Mouse (Mus musculus) CH12.LX (cell line): ENCODE results near the gene Tusc2. TPM values are rescaled to one million over a fixed set of nuclear protein-coding genes. Genes with fewer than 3 reads are reported as not detected.

ENCODE experiments used
- DNase-seq: peaks from one replicate; pipeline ENCODE4 v3.0.0-alpha.2; 2013; ENCODE audit errors: extremely low read depth
- H3K27ac ChIP-seq: 2 replicates; pipeline ENCODE4 v1.5.1; 2012; ENCODE audit warnings: low read depth, mild to moderate bottlenecking, control low read depth, moderate library complexity; ENCODE audit not compliant: insufficient read depth
- H3K27me3 ChIP-seq: replicated peaks from 2 replicates; pipeline ENCODE3; 2012; ENCODE audit warnings: inconsistent platforms
- H3K36me3 ChIP-seq, 2 experiments: replicated peaks in 1 of 2; 2 replicates each; pipeline versions ENCODE3 to v1.6.1; 2012; ENCODE audit warnings: inconsistent platforms in 1 of 2, low read length in 1 of 2, mild to moderate bottlenecking in 1 of 2, mixed read lengths in 1 of 2, moderate library complexity in 1 of 2; ENCODE audit not compliant: control insufficient read depth in 1 of 2, insufficient read depth in 1 of 2
- H3K4me1 ChIP-seq, 2 experiments: 2 replicates each; pipeline ENCODE4 v1.6.1; 2012; ENCODE audit warnings: inconsistent platforms in 1 of 2, moderate library complexity in 1 of 2; ENCODE audit not compliant: insufficient read depth in 2 of 2, control insufficient read depth in 1 of 2
- H3K4me2 ChIP-seq: 2 replicates; pipeline ENCODE4 v1.6.1; 2012; ENCODE audit warnings: low read depth, mild to moderate bottlenecking, control low read depth; ENCODE audit not compliant: poor library complexity, insufficient read depth, severe bottlenecking
- H3K4me3 ChIP-seq, 3 experiments: fragments of 150-350 bp in 1 of 3; sonication (generic) in 1 of 3; replicated peaks in 1 of 3; 2 replicates each; pipeline versions ENCODE3 to v1.5.1; 2011 to 2012; ENCODE audit warnings: low read depth in 2 of 3, low read length in 2 of 3, mild to moderate bottlenecking in 2 of 3, moderate library complexity in 2 of 3, control low read depth in 1 of 3, improper control_type of control experiment in 1 of 3, inconsistent platforms in 1 of 3, mixed read lengths in 1 of 3; ENCODE audit not compliant: poor library complexity in 1 of 3
- H3K79me2 ChIP-seq: replicated peaks from 2 replicates; pipeline ENCODE4 v1.6.1; 2012; ENCODE audit warnings: mild to moderate bottlenecking, moderate library complexity; ENCODE audit not compliant: control insufficient read depth, poor library complexity, insufficient read depth, severe bottlenecking; ENCODE audit errors: extremely low read depth
- H3K9ac ChIP-seq: 2 replicates; pipeline ENCODE4 v1.6.1; 2012; ENCODE audit warnings: low read depth, mild to moderate bottlenecking, control low read depth, moderate library complexity; ENCODE audit not compliant: insufficient read depth
- H3K9me3 ChIP-seq: replicated peaks from 2 replicates; pipeline ENCODE3; 2012; ENCODE audit warnings: low read length, inconsistent platforms, mixed read lengths
- BHLHE40 ChIP-seq: IDR thresholded peaks from 2 replicates; pipeline ENCODE4 v1.6.1; 2011; ENCODE audit warnings: mild to moderate bottlenecking, low read depth, low read length, improper control_type of control experiment
- CHD2 ChIP-seq: IDR thresholded peaks from 2 replicates; pipeline ENCODE4 v1.6.1; 2011; ENCODE audit warnings: low read length, improper control_type of control experiment
- EP300 ChIP-seq: IDR thresholded peaks from 2 replicates; pipeline ENCODE4 v1.6.1; 2011; ENCODE audit warnings: low read length, improper control_type of control experiment
- GABPA ChIP-seq: IDR thresholded peaks from 2 replicates; pipeline ENCODE4 v1.6.1; 2012; ENCODE audit warnings: low read depth, low read length, improper control_type of control experiment, inconsistent platforms; ENCODE audit not compliant: insufficient replicate concordance
- IRF4 ChIP-seq: IDR thresholded peaks from 2 replicates; pipeline ENCODE4 v1.6.1; 2014; ENCODE audit warnings: low read depth, mild to moderate bottlenecking, inconsistent platforms, low read length, improper control_type of control experiment
- JUN ChIP-seq: IDR thresholded peaks from 2 replicates; pipeline ENCODE4 v1.6.1; 2011; ENCODE audit warnings: low read depth, mild to moderate bottlenecking, low read length, improper control_type of control experiment, moderate library complexity; ENCODE audit not compliant: insufficient read depth
- JUND ChIP-seq: conservative IDR thresholded peaks from 2 replicates; pipeline ENCODE4 v1.6.1; 2011; ENCODE audit warnings: low read depth, low read length, improper control_type of control experiment
- MAZ ChIP-seq: IDR thresholded peaks from 2 replicates; pipeline ENCODE4 v1.6.1; 2012; ENCODE audit warnings: low read depth, mild to moderate bottlenecking, inconsistent platforms, low read length, improper control_type of control experiment, moderate library complexity
- MEF2A ChIP-seq: IDR thresholded peaks from 2 replicates; pipeline ENCODE4 v1.6.1; 2014; ENCODE audit warnings: low read depth, mild to moderate bottlenecking, inconsistent platforms, low read length, improper control_type of control experiment, borderline replicate concordance
- MXI1 ChIP-seq: IDR thresholded peaks from 2 replicates; pipeline ENCODE4 v1.6.1; 2011; ENCODE audit warnings: mild to moderate bottlenecking, low read depth, low read length, improper control_type of control experiment
- MYC ChIP-seq: IDR thresholded peaks from 2 replicates; pipeline ENCODE4 v1.6.1; 2011; ENCODE audit warnings: low read depth, mild to moderate bottlenecking, improper control_type of control experiment, low read length
- PAX5 ChIP-seq: IDR thresholded peaks from 2 replicates; pipeline ENCODE4 v1.6.1; 2012; ENCODE audit warnings: low read length, inconsistent platforms, mixed read lengths
- POLR2AphosphoS2 ChIP-seq: IDR thresholded peaks from 2 replicates; pipeline ENCODE4 v1.6.1; 2011; ENCODE audit warnings: low read depth, low read length, improper control_type of control experiment
- RAD21 ChIP-seq: IDR thresholded peaks from 2 replicates; pipeline ENCODE4 v1.6.1; 2011; ENCODE audit warnings: low read depth, mild to moderate bottlenecking, low read length, improper control_type of control experiment, moderate library complexity
- RCOR1 ChIP-seq: conservative IDR thresholded peaks from 2 replicates; pipeline ENCODE4 v1.6.1; 2012; ENCODE audit warnings: low read depth, mild to moderate bottlenecking, inconsistent platforms, low read length, improper control_type of control experiment
- SIN3A ChIP-seq: IDR thresholded peaks from 2 replicates; pipeline ENCODE4 v1.6.1; 2012; ENCODE audit warnings: low read length, improper control_type of control experiment, inconsistent platforms
- SMC3 ChIP-seq: IDR thresholded peaks from 2 replicates; pipeline ENCODE4 v1.6.1; 2011; ENCODE audit warnings: low read depth, low read length, improper control_type of control experiment
- TCF12 ChIP-seq: IDR thresholded peaks from 2 replicates; pipeline ENCODE4 v1.6.1; 2014; ENCODE audit warnings: low read depth, mild to moderate bottlenecking, inconsistent platforms, low read length, improper control_type of control experiment
- USF2 ChIP-seq: conservative IDR thresholded peaks from 2 replicates; pipeline ENCODE4 v1.6.1; 2011; ENCODE audit warnings: low read depth, low read length, improper control_type of control experiment
- ZC3H11A ChIP-seq: IDR thresholded peaks from 2 replicates; pipeline ENCODE4 v1.6.1; 2012; ENCODE audit warnings: low read depth, mild to moderate bottlenecking, inconsistent platforms, low read length, improper control_type of control experiment
- dilution Hi-C: fragments of 300-500 bp; cut with MboI; formaldehyde crosslinking; loops from 2 replicates; pipeline ENCODE4 v1.14.3; 2020; ENCODE audit warnings: low sequenced_read_pairs; ENCODE audit not compliant: extremely low pct_unique_long_range_greater_than_20kb, extremely low pct_ligation_motif_present
- in situ Hi-C: fragments of 300-500 bp; cut with MboI; formaldehyde crosslinking; loops from 3 replicates; pipeline ENCODE4 v1.14.3; 2019; ENCODE audit warnings: low sequenced_read_pairs, low pct_ligation_motif_present, low pct_unique_long_range_greater_than_20kb, mixed read lengths
- polyA plus RNA-seq: library from polyadenylated mRNA; unstranded; fragments of >175 nt; gene quantifications from 2 replicates; pipeline ENCODE4 v1.2.1, GENCODE M21; 2012; ENCODE audit warnings: low read depth; ENCODE audit not compliant: insufficient read length
- total RNA-seq, 2 experiments: library from RNA; depleted of rRNA; stranded (reverse); fragments of 300-350 nt in 1 of 2; fragments of >200 nt in 1 of 2; gene quantifications; 2 replicates each; pipeline ENCODE4 v1.2.3; 2012 to 2014

The Tusc2 gene
- total and polyA plus RNA-seq, 3 experiments, result 23.0 to 39.2 (median 33.3) TPM

DNA sequence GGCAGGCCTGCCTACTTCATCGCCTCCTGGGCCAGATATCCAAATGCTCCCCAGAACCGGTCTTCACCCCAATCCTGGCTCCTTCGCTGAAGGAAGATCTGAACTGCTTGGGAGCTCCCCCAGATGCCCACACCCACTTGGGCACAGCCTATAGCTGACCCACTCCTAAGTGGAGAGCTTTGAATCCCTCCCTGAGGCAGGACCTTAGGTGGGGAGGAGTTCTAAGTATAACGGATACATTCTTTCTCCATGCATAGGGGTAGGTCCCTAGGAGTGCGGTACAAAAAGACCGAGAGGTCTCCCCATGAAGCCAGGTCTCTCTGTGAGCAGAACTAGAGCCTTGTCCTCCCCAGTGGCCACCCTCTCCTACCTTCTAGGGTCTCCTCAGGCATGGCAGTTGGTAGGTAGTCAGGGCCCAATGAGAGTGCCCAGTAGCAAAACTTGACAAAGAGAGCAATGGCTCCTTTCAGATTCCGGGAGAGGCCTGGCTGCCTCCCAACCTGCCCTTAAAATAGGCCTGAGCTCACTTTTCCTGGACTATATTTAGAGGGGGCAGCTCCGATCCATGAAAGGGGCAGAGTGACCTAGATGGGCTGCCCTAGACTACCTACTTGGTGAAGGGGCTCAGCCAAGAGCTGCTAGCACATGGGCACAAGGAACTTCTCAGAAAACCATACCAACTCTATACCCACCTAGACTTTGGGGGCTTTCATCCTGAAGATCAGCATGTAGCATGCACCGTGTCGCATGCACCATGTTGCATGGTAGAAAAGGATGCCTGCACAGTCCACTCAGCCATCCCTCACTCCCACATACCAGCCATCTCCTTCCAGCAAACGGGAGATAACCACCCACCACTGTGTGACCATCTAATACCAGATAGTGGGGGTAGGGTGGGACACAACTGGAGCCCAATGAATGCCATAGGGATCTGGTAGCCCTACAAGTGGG lies 33.8 kb downstream of the Tusc2 start:
- Histone ChIP-seq H3K36me3 (peaks cover 26 to 95% of the 10 kb centered on the region in 2 experiments), H3K4me3 (no peak overlapping the region), H3K4me2 (no peak overlapping the region), H3K27me3 (no peaks in the 10 kb centered on the region), H3K9me3 (no peaks in the 10 kb centered on the region), H3K79me2 (no peaks in the 10 kb centered on the region), H3K9ac (no peak overlapping the region), H3K27ac (no peak overlapping the region), H3K4me1 (peaks cover 7 to 13% of the 10 kb centered on the region in 2 experiments)
- dilution Hi-C loops, result no loop called here
- no peak for DNase-seq
- in situ Hi-C loops, result no loop called here
- TF ChIP-seq JUN, result no peak
- TF ChIP-seq BHLHE40, result no peak
- TF ChIP-seq MEF2A, result no peak
- 0 out of 2 replicates have a peak, but pooled peaks have one; percentile 28 for TF ChIP-seq POLR2AphosphoS2
- TF ChIP-seq GABPA, result no peak
- TF ChIP-seq EP300, result no peak

DNA sequence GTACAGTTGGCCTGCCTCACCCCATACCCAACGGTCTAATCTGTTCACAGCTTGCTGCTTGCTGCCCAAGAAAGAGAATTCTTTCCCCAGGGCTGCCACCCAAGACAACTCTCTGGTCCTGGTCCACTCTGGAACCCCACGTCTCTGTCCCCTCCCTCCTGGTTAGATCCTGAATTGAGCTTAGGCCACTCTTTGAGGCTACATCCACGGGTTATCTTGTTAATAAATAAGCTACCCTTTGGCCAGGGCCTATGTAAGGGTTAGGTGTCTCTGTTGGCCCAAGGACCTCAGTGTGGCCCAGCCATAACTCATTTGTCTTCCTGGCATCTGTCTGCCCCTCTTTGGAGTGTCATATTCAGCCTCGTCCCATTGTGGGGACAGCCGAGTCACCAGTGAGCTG lies 35.3 kb downstream of the Tusc2 start:
- no peak for TF ChIP-seq ZC3H11A
- TF ChIP-seq MXI1, result no peak
- TF ChIP-seq SMC3, result no peak
- no peak for TF ChIP-seq EP300
- TF ChIP-seq TCF12, result no peak
- no peak for TF ChIP-seq MAZ
- TF ChIP-seq MEF2A, result no peak
- TF ChIP-seq BHLHE40, result no peak
- TF ChIP-seq USF2, result no peak
- TF ChIP-seq GABPA, result no peak
- no peak for TF ChIP-seq CHD2
- no peak for TF ChIP-seq SIN3A
- no peak for TF ChIP-seq IRF4
- TF ChIP-seq JUND, result no peak
- TF ChIP-seq RAD21, result no peak
- no peak for TF ChIP-seq MYC
- no peak for TF ChIP-seq PAX5
- no peak for TF ChIP-seq RCOR1
- TF ChIP-seq, all 38 proteins: peak for 0
- peaks cover 16 to 28% of the 10 kb centered on the region in 2 experiments for H3K4me1 ChIP-seq
- dilution Hi-C loops (no loop called here), in situ Hi-C loops (no loop called here)
- no peaks in the 10 kb centered on the region for H3K9me3 ChIP-seq
- H3K27ac ChIP-seq, result no peak overlapping the region
- H3K27me3 ChIP-seq, result no peaks in the 10 kb centered on the region
- no peak overlapping the region for H3K4me2 ChIP-seq
- H3K9ac ChIP-seq, result no peak overlapping the region
- peaks cover 13 to 81% of the 10 kb centered on the region in 2 experiments for H3K36me3 ChIP-seq
- DNase-seq, result no peak
- H3K79me2 ChIP-seq, result no peaks in the 10 kb centered on the region
- H3K4me3 ChIP-seq, result no peak overlapping the region
